Mouse (Mus musculus): ENCODE measurements at regions not wholly inside any gene's neighbourhood (a gene's known extent, or its start where the extent isn't known, plus 50 kb on each side); places are given as distances from the start of the nearest gene placed in this dataset.

DNA sequence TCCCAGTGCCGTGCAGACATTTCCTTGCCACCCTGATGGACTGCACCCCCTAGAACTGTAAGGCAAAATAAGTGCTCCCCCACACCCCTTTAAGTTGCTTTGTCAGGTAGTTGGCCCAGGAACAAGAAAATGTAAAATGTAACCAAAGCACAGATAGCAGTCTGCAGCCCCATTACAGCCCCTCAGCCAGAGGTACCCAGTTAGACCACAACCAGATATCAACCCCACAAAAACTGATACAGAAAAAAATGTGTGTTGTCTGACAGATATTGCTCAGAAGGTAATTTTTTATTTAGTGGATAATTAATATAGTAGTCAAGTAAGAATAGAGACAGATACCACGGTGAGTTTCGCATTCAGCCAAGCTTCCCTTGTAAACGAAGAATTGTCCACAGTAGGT, 133.5 kb upstream of the Sesn3 start:
- TF ChIP-seq POLR2A (IDR thresholded peaks at IDR 0.05; ENCODE audit: insufficient read depth, low read depth, low read length) (no peak), CTCF (IDR thresholded peaks at IDR 0.05; ENCODE audit: insufficient read depth, low read depth, low read length) (no peak)
